Mouse (Mus musculus): ENCODE measurements around the gene Nob1. TPM values are rescaled to one million over a fixed set of nuclear protein-coding genes. Genes with fewer than 3 reads are reported as not detected.

Nob1 gene
- polyA plus RNA-seq (2015; fragmentation: Nextera tagmentation; extraction: Ambion mirVana): 78.2 and 79.7 TPM in 2 replicates

DNA sequence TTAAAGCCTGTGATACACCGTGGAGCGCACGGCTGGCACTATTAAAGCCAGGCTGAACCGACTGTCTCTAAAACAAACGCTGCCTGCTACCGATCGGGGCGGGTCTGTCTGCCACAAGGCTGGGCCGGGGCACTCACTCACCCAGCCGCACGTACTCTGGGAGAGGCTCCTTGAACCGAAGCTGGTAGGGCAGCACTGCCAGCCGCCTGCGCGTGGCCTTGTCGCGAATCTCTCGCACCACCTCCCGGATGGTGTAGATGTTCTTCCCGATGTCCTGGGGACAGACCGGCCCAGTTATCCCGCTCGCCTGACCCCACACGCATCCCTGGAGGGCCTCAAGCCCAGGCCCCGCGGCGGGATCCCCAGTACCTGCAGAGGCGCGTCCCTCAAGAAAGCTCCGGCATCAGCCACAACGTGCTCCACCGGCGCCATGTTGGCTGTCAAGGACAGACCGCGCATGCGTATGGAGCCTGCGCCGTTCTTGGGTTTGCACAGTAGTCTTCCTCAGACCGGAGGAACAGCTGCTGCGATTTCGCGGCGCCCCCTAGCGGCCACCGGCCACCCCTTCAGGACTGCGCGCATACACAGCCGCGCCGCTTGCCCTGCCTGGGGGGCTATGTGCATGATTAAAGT, at the start of gene Nob1:
TSS of gene Nob1 (minus strand) at position 455 of the 633 bp plus-strand sequence.
- under 1% methylated on average over 50 of the region's 50 CpGs for WGBS
- Histone ChIP-seq H3K4me3 (peak within 1 kb of the TSS; percentile 75), H3K4me2 (peak within 1 kb of the TSS; percentile 69)

DNA sequence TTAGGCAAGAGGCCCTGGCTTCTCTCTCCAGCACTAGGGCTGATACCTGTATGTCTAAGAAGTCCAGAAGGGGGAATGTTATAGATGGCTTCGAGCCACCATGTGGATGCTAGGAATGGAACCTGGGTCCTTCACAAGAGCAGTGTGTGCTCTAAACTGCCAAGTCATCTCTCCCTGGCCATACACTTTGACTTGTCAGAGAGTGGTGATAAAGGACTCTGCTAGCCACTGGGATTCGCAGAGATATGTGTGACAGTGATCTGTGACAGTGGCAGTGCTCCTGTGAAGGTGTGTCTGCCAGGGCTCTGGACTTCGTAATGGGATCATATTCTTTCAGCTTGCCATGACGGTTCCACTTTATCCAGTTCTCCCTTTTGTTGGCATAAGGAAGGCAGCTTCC, 48.5 kb upstream of the Nob1 start:
- peaks cover 23% of the 10 kb centered on the region for H3K4me1 ChIP-seq
- no peaks in the 10 kb centered on the region for H3K9me3 ChIP-seq
- no peaks in the 10 kb centered on the region for H3K27me3 ChIP-seq
- H3K4me3 ChIP-seq: no peak overlapping the region
- H3K27ac ChIP-seq: no peak overlapping the region
- H3K4me2 ChIP-seq: no peak overlapping the region
- H3K36me3 ChIP-seq: no peaks in the 10 kb centered on the region
- 86% methylated on average over 4 of the region's 4 CpGs for WGBS
- no peak overlapping the region for H3K9ac ChIP-seq
- ATAC-seq (ENCODE audit: borderline replicate concordance, extremely low read depth, low FRiP score, low TSS enrichment): no peak

More for the DNA sequence above, at the start of gene Nob1:
- peaks cover 20% of the 10 kb centered on the region for H3K36me3 ChIP-seq
- ATAC-seq (ENCODE audit: borderline replicate concordance, extremely low read depth, low FRiP score, low TSS enrichment): peak; percentile 98
- H3K27me3 ChIP-seq: no peaks in the 10 kb centered on the region
- peak within 1 kb of the TSS; percentile 65 for H3K9ac ChIP-seq
- H3K27ac ChIP-seq: peak within 1 kb of the TSS; percentile 63
- peaks cover 13% of the 10 kb centered on the region for H3K4me1 ChIP-seq
- no peaks in the 10 kb centered on the region for H3K9me3 ChIP-seq

- Histone ChIP-seq H3K4me1 (peaks cover 23% of the 10 kb centered on the region), H3K9ac (no peak overlapping the region), H3K36me3 (no peaks in the 10 kb centered on the region), H3K4me3 (no peak overlapping the region), H3K27ac (no peak overlapping the region; the same call in 1 of the 2 replicates), H3K27me3 (no peaks in the 10 kb centered on the region), H3K9me3 (no peaks in the 10 kb centered on the region), H3K4me2 (no peak overlapping the region)
- 56% methylated on average over 10 of the region's 10 CpGs for WGBS
- no peak for ATAC-seq (ENCODE audit: borderline replicate concordance, extremely low read depth, low FRiP score, low TSS enrichment)
These were observed 47.7 kb upstream of the Nob1 start for GRCm38 (mm10) chr8:107472403-107473100.

DNA sequence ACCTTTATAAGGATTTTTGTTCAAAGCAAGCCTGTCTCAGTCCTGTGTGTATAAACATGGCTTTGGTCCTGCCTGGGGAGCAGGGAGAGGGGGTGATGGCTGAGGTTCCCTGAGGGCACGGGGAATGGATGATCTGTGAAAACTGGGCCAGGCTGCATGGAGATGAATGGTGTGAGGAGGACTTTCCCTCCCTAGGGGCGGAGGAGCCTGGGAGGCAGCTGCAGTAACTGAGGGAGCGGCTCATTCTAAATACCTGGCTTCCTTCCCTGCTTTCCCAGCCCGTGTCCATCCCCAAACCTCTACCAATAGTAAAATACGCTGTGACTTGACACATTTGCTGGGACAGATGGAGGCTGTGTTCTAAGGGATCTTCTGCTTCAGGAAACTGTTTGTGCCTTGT, 45.5 kb upstream of the Nob1 start:
- Histone ChIP-seq H3K27ac (peak overlapping the region; percentile 10), H3K4me1 (peaks cover 23% of the 10 kb centered on the region), H3K9me3 (no peaks in the 10 kb centered on the region), H3K27me3 (no peaks in the 10 kb centered on the region), H3K4me3 (no peak overlapping the region), H3K9ac (no peak overlapping the region), H3K4me2 (no peak overlapping the region), H3K36me3 (0 out of 2 replicates have a peak, but pooled peaks cover 3% of the 10 kb centered on the region)
- no peak; the same call in 1 of the 2 replicates for ATAC-seq (ENCODE audit: borderline replicate concordance, extremely low read depth, low FRiP score, low TSS enrichment)
- 48% methylated on average over 5 of the region's 5 CpGs for WGBS

DNA sequence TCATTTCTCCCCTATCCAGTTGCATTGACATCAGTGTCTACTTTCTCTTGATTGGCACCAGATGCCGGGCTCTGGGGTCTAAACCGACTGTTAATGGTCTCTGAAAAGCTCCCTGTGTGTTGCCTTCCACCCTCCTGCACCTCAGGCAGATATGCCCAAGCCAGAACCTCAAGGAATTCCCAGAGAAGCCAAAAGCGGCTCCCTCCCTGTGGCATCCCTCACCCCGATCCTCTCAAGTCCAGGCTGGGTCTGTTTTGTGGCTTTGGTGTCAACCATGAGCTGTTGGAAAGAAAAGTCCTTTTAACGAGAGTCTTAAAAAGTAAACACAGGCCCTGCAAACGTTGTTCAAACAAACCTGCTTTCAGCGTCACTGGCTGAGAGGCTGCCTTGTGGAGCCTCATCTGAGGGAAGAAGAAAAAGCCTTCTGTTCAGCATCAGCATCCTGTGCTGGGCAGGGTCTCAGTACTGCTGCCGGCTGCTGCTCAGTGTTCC, 44.0 kb upstream of the Nob1 start:
- Histone ChIP-seq H3K4me1 (peaks cover 29% of the 10 kb centered on the region), H3K36me3 (0 out of 2 replicates have a peak, but pooled peaks cover 3% of the 10 kb centered on the region), H3K4me2 (no peak overlapping the region), H3K27ac (peak overlapping the region; percentile 83), H3K27me3 (no peaks in the 10 kb centered on the region), H3K9me3 (no peaks in the 10 kb centered on the region), H3K4me3 (no peak overlapping the region), H3K9ac (no peak overlapping the region)
- WGBS: 30% methylated on average over 8 of the region's 8 CpGs
- peak; percentile 66 for ATAC-seq (ENCODE audit: borderline replicate concordance, extremely low read depth, low FRiP score, low TSS enrichment)

DNA sequence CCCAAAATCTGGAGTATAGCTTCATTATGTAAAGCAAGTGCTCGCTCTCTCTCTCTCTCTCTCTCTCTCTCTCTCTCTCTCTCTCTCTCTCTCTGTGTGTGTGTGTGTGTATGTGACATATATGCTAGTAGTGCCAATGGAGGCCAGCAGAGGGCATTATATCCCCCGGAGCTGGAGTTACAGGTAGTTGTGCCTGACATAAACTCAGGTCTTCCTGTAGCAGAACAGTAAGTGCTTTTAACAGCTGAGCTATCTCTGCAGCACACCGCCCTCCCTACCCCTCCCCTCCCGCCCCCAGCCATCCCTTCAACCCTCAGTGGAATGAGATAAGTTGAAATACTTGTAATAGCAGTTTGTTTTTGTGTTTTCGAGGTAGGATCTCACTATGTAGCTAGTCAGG, 41.8 kb upstream of the Nob1 start:
- Histone ChIP-seq H3K9me3 (no peaks in the 10 kb centered on the region), H3K27ac (no peak overlapping the region), H3K27me3 (no peaks in the 10 kb centered on the region), H3K4me2 (no peak overlapping the region), H3K36me3 (peaks cover 7% of the 10 kb centered on the region), H3K4me3 (no peak overlapping the region), H3K9ac (no peak overlapping the region), H3K4me1 (peaks cover 29% of the 10 kb centered on the region)
- no peak for ATAC-seq (ENCODE audit: borderline replicate concordance, extremely low read depth, low FRiP score, low TSS enrichment)
- WGBS: 80% methylated on average over 5 of the region's 5 CpGs

DNA sequence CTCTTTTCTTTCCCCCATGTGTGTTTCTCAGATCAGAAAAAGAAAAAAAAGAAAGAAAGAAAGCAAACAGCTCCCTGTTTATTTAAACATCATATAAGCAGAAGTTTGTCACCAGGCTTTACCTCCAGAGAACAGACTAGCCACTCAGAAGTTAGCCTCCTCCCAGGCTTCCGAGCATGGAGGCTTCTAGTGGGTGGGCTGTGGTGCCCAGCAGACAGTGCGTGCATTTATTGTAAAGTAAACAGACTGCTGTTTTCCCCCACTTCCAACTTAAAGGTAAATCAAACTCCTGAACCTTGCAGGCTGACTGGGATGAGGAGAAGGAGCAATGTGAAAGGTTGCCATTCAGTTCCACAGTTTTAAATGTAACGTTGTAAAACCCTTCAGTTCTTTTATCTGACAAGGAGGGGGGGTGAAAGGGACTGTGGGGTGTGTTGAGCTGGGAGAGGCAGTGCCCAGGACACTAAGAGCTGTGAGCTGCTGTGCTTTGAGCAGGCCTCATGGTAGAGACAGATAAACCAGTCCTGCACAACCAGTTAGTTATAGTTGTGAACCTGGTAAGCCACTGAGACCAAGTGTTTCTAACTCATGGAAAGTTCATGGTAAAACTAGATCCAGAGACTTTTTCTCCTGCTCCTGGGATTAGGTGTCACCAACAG, 40.6 kb upstream of the Nob1 start:
- Histone ChIP-seq H3K27ac (peak overlapping the region; percentile 77), H3K36me3 (peaks cover 14% of the 10 kb centered on the region), H3K9ac (no peak overlapping the region), H3K27me3 (no peaks in the 10 kb centered on the region), H3K4me2 (no peak overlapping the region), H3K4me3 (no peak overlapping the region), H3K4me1 (peaks cover 25% of the 10 kb centered on the region), H3K9me3 (no peaks in the 10 kb centered on the region)
- ATAC-seq (ENCODE audit: borderline replicate concordance, extremely low read depth, low FRiP score, low TSS enrichment): no peak
- 37% methylated on average over 3 of the region's 3 CpGs for WGBS

- H3K27me3 ChIP-seq: no peaks in the 10 kb centered on the region
- H3K36me3 ChIP-seq: peaks cover 24% of the 10 kb centered on the region
- H3K4me3 ChIP-seq: no peak overlapping the region
- no peak for ATAC-seq (ENCODE audit: borderline replicate concordance, extremely low read depth, low FRiP score, low TSS enrichment)
- H3K27ac ChIP-seq: no peak overlapping the region
- H3K4me1 ChIP-seq: peaks cover 6% of the 10 kb centered on the region
- H3K9ac ChIP-seq: no peak overlapping the region
- WGBS: 63% methylated on average over 5 of the region's 5 CpGs
- H3K9me3 ChIP-seq: no peaks in the 10 kb centered on the region
- H3K4me2 ChIP-seq: no peak overlapping the region
These were observed 37.6 kb upstream of the Nob1 start for GRCm38 (mm10) chr8:107462423-107462822.

- no peak for ATAC-seq (ENCODE audit: borderline replicate concordance, extremely low read depth, low FRiP score, low TSS enrichment)
- WGBS: 88% methylated on average over 6 of the region's 6 CpGs
These were observed 33.4 kb upstream of the Nob1 start for GRCm38 (mm10) chr8:107458281-107458680.

DNA sequence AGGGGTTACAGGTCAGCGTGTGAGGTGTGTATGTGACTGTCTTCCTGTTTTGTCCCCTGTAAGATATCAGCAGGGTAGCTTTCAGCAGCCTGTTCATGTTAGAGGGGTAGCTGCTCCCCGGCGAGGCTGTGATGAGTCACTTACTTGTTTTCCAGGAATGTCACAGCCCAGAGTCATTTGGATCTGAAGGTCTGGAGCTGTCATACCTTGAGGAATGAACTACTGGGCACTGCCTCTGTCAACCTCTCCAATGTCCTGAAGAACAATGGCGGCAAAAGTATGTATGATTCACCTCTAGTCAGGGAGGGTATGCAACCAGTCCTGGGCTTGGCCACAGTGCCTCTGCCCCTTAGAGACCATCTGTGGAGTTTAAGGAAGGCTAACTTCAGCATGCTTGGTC, 32.9 kb upstream of the Nob1 start:
- Histone ChIP-seq H3K4me1 (no peaks in the 10 kb centered on the region), H3K36me3 (peaks cover 29% of the 10 kb centered on the region), H3K9ac (no peak overlapping the region), H3K27ac (no peak overlapping the region), H3K27me3 (no peaks in the 10 kb centered on the region), H3K4me3 (no peak overlapping the region), H3K4me2 (no peak overlapping the region), H3K9me3 (no peaks in the 10 kb centered on the region)
- no peak for ATAC-seq (ENCODE audit: borderline replicate concordance, extremely low read depth, low FRiP score, low TSS enrichment)
- 58% methylated on average over 4 of the region's 4 CpGs for WGBS

More at GRCm38 (mm10) chr8:107458281-107458680, 33.4 kb upstream of the Nob1 start:
- no peak overlapping the region for H3K27ac ChIP-seq
- H3K4me3 ChIP-seq: no peak overlapping the region
- H3K9ac ChIP-seq: no peak overlapping the region
- peaks cover 28% of the 10 kb centered on the region for H3K36me3 ChIP-seq
- no peak overlapping the region for H3K4me2 ChIP-seq
- H3K27me3 ChIP-seq: no peaks in the 10 kb centered on the region
- H3K9me3 ChIP-seq: no peaks in the 10 kb centered on the region
- H3K4me1 ChIP-seq: no peaks in the 10 kb centered on the region

GRCm38 (mm10) chr8:107455268-107455667, 30.4 kb upstream of the Nob1 start:
- H3K27me3 ChIP-seq: no peaks in the 10 kb centered on the region
- peaks cover 20% of the 10 kb centered on the region for H3K36me3 ChIP-seq
- no peak overlapping the region for H3K4me2 ChIP-seq
- no peak overlapping the region for H3K9ac ChIP-seq
- ATAC-seq (ENCODE audit: borderline replicate concordance, extremely low read depth, low FRiP score, low TSS enrichment): no peak
- no peak overlapping the region for H3K4me3 ChIP-seq
- 8% methylated on average over 3 of the region's 3 CpGs for WGBS
- H3K9me3 ChIP-seq: no peaks in the 10 kb centered on the region
- no peaks in the 10 kb centered on the region for H3K4me1 ChIP-seq
- H3K27ac ChIP-seq: no peak overlapping the region

DNA sequence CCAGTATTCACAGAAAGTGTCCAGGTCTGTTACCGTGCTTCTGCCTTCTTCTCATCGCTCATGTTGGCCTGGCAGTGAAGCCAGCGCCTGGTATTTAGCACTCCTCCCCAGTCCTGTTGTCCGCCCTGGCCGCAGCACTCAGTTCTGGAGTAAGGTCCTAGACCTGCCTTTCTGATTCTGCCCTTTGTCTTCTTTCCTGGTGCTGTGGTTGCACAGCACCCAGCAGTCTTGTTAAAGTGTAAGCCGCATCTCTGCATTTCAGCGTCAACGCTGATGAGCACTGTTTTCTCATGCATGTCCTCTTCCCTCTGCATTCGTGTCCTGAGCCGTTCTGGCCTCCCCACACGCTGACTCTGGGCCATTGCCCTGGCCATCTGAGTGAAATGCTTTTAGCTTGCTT, 28.5 kb upstream of the Nob1 start:
- Histone ChIP-seq H3K27ac (no peak overlapping the region), H3K4me1 (no peaks in the 10 kb centered on the region), H3K4me3 (no peak overlapping the region), H3K27me3 (no peaks in the 10 kb centered on the region), H3K4me2 (no peak overlapping the region), H3K9me3 (no peaks in the 10 kb centered on the region), H3K9ac (no peak overlapping the region), H3K36me3 (peaks cover 19% of the 10 kb centered on the region)
- WGBS: 96% methylated on average over 11 of the region's 11 CpGs
- ATAC-seq (ENCODE audit: borderline replicate concordance, extremely low read depth, low FRiP score, low TSS enrichment): no peak

All from lung, embryonic 15.5 days (tissue).